Mouse (Mus musculus): ENCODE measurements around the gene Sntg2.

Gene Sntg2

GRCm38 (mm10) chr12:30283741-30284140 lies 89.4 kb downstream of the Sntg2 start:
- no peak for DNase-seq (ENCODE audit: low read depth, low spot score)

GRCm38 (mm10) chr12:30272242-30272985 lies 100.8 kb downstream of the Sntg2 start:
- no peak for DNase-seq (ENCODE audit: low read depth, low spot score)

GRCm38 (mm10) chr12:30264206-30264605 lies 109.0 kb downstream of the Sntg2 start:
- no peak for DNase-seq (ENCODE audit: low read depth, low spot score)

- DNase-seq (ENCODE audit: low read depth, low spot score): no peak
Observed at GRCm38 (mm10) chr12:30261187-30261586, 112.0 kb downstream of the Sntg2 start.

- DNase-seq (ENCODE audit: low read depth, low spot score): no peak
Observed at GRCm38 (mm10) chr12:30258641-30259040, 114.5 kb downstream of the Sntg2 start.

GRCm38 (mm10) chr12:30257664-30258063 lies 115.5 kb downstream of the Sntg2 start:
- DNase-seq (ENCODE audit: low read depth, low spot score): no peak

- DNase-seq (ENCODE audit: low read depth, low spot score): no peak
Observed at GRCm38 (mm10) chr12:30256207-30256606, 117.0 kb downstream of the Sntg2 start.

GRCm38 (mm10) chr12:30254581-30254980 lies 118.6 kb downstream of the Sntg2 start:
- no peak for DNase-seq (ENCODE audit: low read depth, low spot score)

- no peak for DNase-seq (ENCODE audit: low read depth, low spot score)
Observed at GRCm38 (mm10) chr12:30252381-30252780, 120.8 kb downstream of the Sntg2 start.

GRCm38 (mm10) chr12:30251283-30251829 lies 121.8 kb downstream of the Sntg2 start:
- no peak for DNase-seq (ENCODE audit: low read depth, low spot score)

GRCm38 (mm10) chr12:30249068-30249467 lies 124.1 kb downstream of the Sntg2 start:
- no peak for DNase-seq (ENCODE audit: low read depth, low spot score)

- no peak for DNase-seq (ENCODE audit: low read depth, low spot score)
Observed at GRCm38 (mm10) chr12:30246286-30246945, 126.8 kb downstream of the Sntg2 start.

- no peak for DNase-seq (ENCODE audit: low read depth, low spot score)
Observed at GRCm38 (mm10) chr12:30244194-30244593, 129.0 kb downstream of the Sntg2 start.

- no peak for DNase-seq (ENCODE audit: low read depth, low spot score)
Observed at GRCm38 (mm10) chr12:30240891-30241290, 132.3 kb downstream of the Sntg2 start.

- DNase-seq (ENCODE audit: low read depth, low spot score): no peak
Observed at GRCm38 (mm10) chr12:30234940-30235339, 138.2 kb downstream of the Sntg2 start.

- DNase-seq (ENCODE audit: low read depth, low spot score): no peak
Observed at GRCm38 (mm10) chr12:30228004-30228403, 145.2 kb downstream of the Sntg2 start.

- no peak for DNase-seq (ENCODE audit: low read depth, low spot score)
Observed at GRCm38 (mm10) chr12:30226247-30226646, 146.9 kb downstream of the Sntg2 start.

GRCm38 (mm10) chr12:30216762-30217441 lies 156.3 kb downstream of the Sntg2 start:
- no peak for DNase-seq (ENCODE audit: low read depth, low spot score)

GRCm38 (mm10) chr12:30214761-30215160 lies 158.4 kb downstream of the Sntg2 start:
- DNase-seq (ENCODE audit: low read depth, low spot score): no peak

GRCm38 (mm10) chr12:30210388-30210787 lies 162.8 kb downstream of the Sntg2 start:
- no peak for DNase-seq (ENCODE audit: low read depth, low spot score)

GRCm38 (mm10) chr12:30208527-30208926 lies 164.6 kb downstream of the Sntg2 start:
- DNase-seq (ENCODE audit: low read depth, low spot score): no peak

- no peak for DNase-seq (ENCODE audit: low read depth, low spot score)
Observed at GRCm38 (mm10) chr12:30208087-30208486, 165.1 kb downstream of the Sntg2 start.
